Mouse (Mus musculus) adrenal gland, adult 2 months (tissue): Measurements from ENCODE around the gene Mrpl18. TPM values are rescaled to one million over a fixed set of nuclear protein-coding genes. Genes with fewer than 3 reads are reported as not detected.

Source experiments
- DNase-seq: peaks from one replicate; pipeline ENCODE4 v3.0.0; 2021
- microRNA-seq, 2 experiments: library from miRNA; unstranded; fragments of <30 nt; microRNA quantifications; one replicate each; pipeline ENCODE4 v1.2.0; 2021
- polyA plus RNA-seq: library from polyadenylated mRNA; depleted of rRNA; stranded (reverse); fragments of >200 nt; gene quantifications from 2 replicates; pipeline ENCODE4 v1.2.3, GENCODE M21; 2012; rRNA removed
- total RNA-seq, 2 experiments: library from RNA; stranded (reverse); gene quantifications; 2 replicates each; pipeline ENCODE4 v1.2.3; 2021

Gene Mrpl18
- total and polyA plus RNA-seq, 3 experiments, result 26.7 to 81.3 (median 59.6) TPM

- DNase-seq, result no peak
Measured at GRCm38 (mm10) chr17:12864111-12864510, 52.0 kb downstream of the Mrpl18 start.

Small RNA genes within 50 kb of the gene (microRNA-seq; reads per million reads assigned to microRNA genes)
- gene Gm24085, result 0 reads per million in 2 experiments

Other genes with a start within 250 kb of the Mrpl18 start
- gene Slc22a1, start 240.5 kb downstream of the Mrpl18 start, total RNA-seq, result 1 to 10 TPM in 1 of 2 experiments, not detected in 1; 1.7 TPM
- 0.11 and 0.29 TPM in 2 replicates for gene Slc22a1, start 240.5 kb downstream of the Mrpl18 start, polyA plus RNA-seq
- gene Igf2r, start 146.7 kb downstream of the Mrpl18 start, total RNA-seq, result 10 to 100 TPM; 66.8 to 74.7 TPM
- 21.9 and 23.2 TPM in 2 replicates for gene Igf2r, start 146.7 kb downstream of the Mrpl18 start, polyA plus RNA-seq
- not detected for gene Mas1, start 48.2 kb downstream of the Mrpl18 start, total RNA-seq
- not detected in 2 replicates for gene Mas1, start 48.2 kb downstream of the Mrpl18 start, polyA plus RNA-seq
- gene Mrgprh, start 40.3 kb downstream of the Mrpl18 start, total RNA-seq, result under 1 TPM in 1 of 2 experiments, not detected in 1; 0.21 TPM
- 0.11 TPM in 1 of 2 replicates, not detected in the other for gene Mrgprh, start 40.3 kb downstream of the Mrpl18 start, polyA plus RNA-seq
- gene Pnldc1, start 6.1 kb downstream of the Mrpl18 start, total RNA-seq, result 1 to 10 TPM; 4.6 TPM
- 1.5 and 2.8 TPM in 2 replicates for gene Pnldc1, start 6.1 kb downstream of the Mrpl18 start, polyA plus RNA-seq
- 100 to 1,000 TPM; 208 to 230 TPM for gene Tcp1, start 644 bp downstream of the Mrpl18 start, total RNA-seq
- 27.8 and 34.9 TPM in 2 replicates for gene Tcp1, start 644 bp downstream of the Mrpl18 start, polyA plus RNA-seq
- 1 to 10 TPM; 2.4 to 6.4 TPM for gene Acat3, start 24.3 kb upstream of the Mrpl18 start, total RNA-seq
- 0.15 and 0.33 TPM in 2 replicates for gene Acat3, start 24.3 kb upstream of the Mrpl18 start, polyA plus RNA-seq
- 100 to 1,000 TPM; 108 to 139 TPM for gene Acat2, start 44.4 kb upstream of the Mrpl18 start, total RNA-seq
- 19.4 and 20.3 TPM in 2 replicates for gene Acat2, start 44.4 kb upstream of the Mrpl18 start, polyA plus RNA-seq
- gene Wtap, start 77.8 kb upstream of the Mrpl18 start, total RNA-seq, result 10 to 100 TPM; 54.5 to 60.2 TPM
- gene Wtap, start 77.8 kb upstream of the Mrpl18 start, polyA plus RNA-seq, result 12.2 and 12.8 TPM in 2 replicates
- gene Sod2, start 90.5 kb upstream of the Mrpl18 start, total RNA-seq, result 100 to 1,000 TPM; 464 to 485 TPM
- gene Sod2, start 90.5 kb upstream of the Mrpl18 start, polyA plus RNA-seq, result 1,090 and 1,205 TPM in 2 replicates
- gene Gpr31b, start 136.0 kb upstream of the Mrpl18 start, total RNA-seq, result 1 to 10 TPM in 1 of 2 experiments, under 1 TPM in 1; 0.26 to 1.2 TPM
- 0.51 and 1.2 TPM in 2 replicates for gene Gpr31b, start 136.0 kb upstream of the Mrpl18 start, polyA plus RNA-seq
- under 1 TPM; 0.24 to 0.72 TPM for gene Tcp10b, start 144.8 kb upstream of the Mrpl18 start, total RNA-seq
- gene Tcp10b, start 144.8 kb upstream of the Mrpl18 start, polyA plus RNA-seq, result 0.09 and 0.10 TPM in 2 replicates
- 1 to 10 TPM in 1 of 2 experiments, under 1 TPM in 1; 0.52 to 1.2 TPM for gene Unc93a, start 215.5 kb upstream of the Mrpl18 start, total RNA-seq
- 0.06 and 0.07 TPM in 2 replicates for gene Unc93a, start 215.5 kb upstream of the Mrpl18 start, polyA plus RNA-seq